Mouse (Mus musculus) MEL (cell line): Measurements from ENCODE around the gene Mylpf.

ENCODE experiments used
- CHD2 ChIP-seq: IDR thresholded peaks from 2 replicates; pipeline ENCODE4 v1.6.1; 2011; ENCODE audit warnings: low read length, improper control_type of control experiment
- CTCF ChIP-seq, 3 experiments: IDR thresholded peaks in 2 of 3; conservative IDR thresholded peaks in 1 of 3; 2 replicates each; pipeline ENCODE4 v1.5.1; 2011 to 2012; ENCODE audit warnings: low read length in 3 of 3, low read depth in 2 of 3, mild to moderate bottlenecking in 2 of 3, improper control_type of control experiment in 1 of 3, inconsistent platforms in 1 of 3, mixed read lengths in 1 of 3, moderate library complexity in 1 of 3; ENCODE audit not compliant: control insufficient read depth in 1 of 3, insufficient read depth in 1 of 3, poor library complexity in 1 of 3, severe bottlenecking in 1 of 3
- E2F4 ChIP-seq: IDR thresholded peaks from 2 replicates; pipeline ENCODE4 v1.6.1; 2011; ENCODE audit warnings: low read depth, low read length, improper control_type of control experiment, borderline replicate concordance
- EP300 ChIP-seq, 2 experiments: IDR thresholded peaks; 2 replicates each; pipeline ENCODE4 v1.6.1; 2011; ENCODE audit warnings: improper control_type of control experiment in 2 of 2, low read length in 2 of 2, low read depth in 1 of 2, mild to moderate bottlenecking in 1 of 2
- GATA1 ChIP-seq: IDR thresholded peaks from 2 replicates; pipeline ENCODE4 v1.6.1; 2011; ENCODE audit warnings: low read depth, low read length, improper control_type of control experiment
- KAT2A ChIP-seq: conservative IDR thresholded peaks from 2 replicates; pipeline ENCODE4 v1.6.1; 2012; ENCODE audit warnings: low read depth, low read length, improper control_type of control experiment, inconsistent platforms
- MAX ChIP-seq: IDR thresholded peaks from 2 replicates; pipeline ENCODE4 v1.6.1; 2011; ENCODE audit warnings: low read length, improper control_type of control experiment
- MEF2A ChIP-seq: IDR thresholded peaks from 2 replicates; pipeline ENCODE4 v1.6.1; 2014; ENCODE audit warnings: low read depth, mild to moderate bottlenecking, inconsistent platforms, low read length, improper control_type of control experiment; ENCODE audit not compliant: poor library complexity, insufficient replicate concordance, severe bottlenecking; ENCODE audit errors: extremely low read depth
- TBP ChIP-seq: IDR thresholded peaks from 2 replicates; pipeline ENCODE4 v1.8.0; 2011; ENCODE audit warnings: low read depth, low read length, improper control_type of control experiment
- TCF12 ChIP-seq: IDR thresholded peaks from 2 replicates; pipeline ENCODE4 v1.6.1; 2014; ENCODE audit warnings: low read depth, mild to moderate bottlenecking, inconsistent platforms, low read length, improper control_type of control experiment, moderate library complexity
- USF1 ChIP-seq: IDR thresholded peaks from 2 replicates; pipeline ENCODE4 v1.6.1; 2014; ENCODE audit warnings: low read depth, mild to moderate bottlenecking, inconsistent platforms, low read length, improper control_type of control experiment, moderate library complexity
- USF2 ChIP-seq, 2 experiments: IDR thresholded peaks; 2 replicates each; pipeline ENCODE4 v1.6.1; 2011 to 2012; ENCODE audit warnings: improper control_type of control experiment in 2 of 2, low read length in 2 of 2, borderline replicate concordance in 1 of 2, inconsistent platforms in 1 of 2, low read depth in 1 of 2, mild to moderate bottlenecking in 1 of 2; ENCODE audit not compliant: insufficient read depth in 1 of 2
- ZNF384 ChIP-seq: IDR thresholded peaks from 2 replicates; pipeline ENCODE4 v1.6.1; 2012; ENCODE audit warnings: low read depth, mild to moderate bottlenecking, inconsistent platforms, low read length, improper control_type of control experiment

DNA sequence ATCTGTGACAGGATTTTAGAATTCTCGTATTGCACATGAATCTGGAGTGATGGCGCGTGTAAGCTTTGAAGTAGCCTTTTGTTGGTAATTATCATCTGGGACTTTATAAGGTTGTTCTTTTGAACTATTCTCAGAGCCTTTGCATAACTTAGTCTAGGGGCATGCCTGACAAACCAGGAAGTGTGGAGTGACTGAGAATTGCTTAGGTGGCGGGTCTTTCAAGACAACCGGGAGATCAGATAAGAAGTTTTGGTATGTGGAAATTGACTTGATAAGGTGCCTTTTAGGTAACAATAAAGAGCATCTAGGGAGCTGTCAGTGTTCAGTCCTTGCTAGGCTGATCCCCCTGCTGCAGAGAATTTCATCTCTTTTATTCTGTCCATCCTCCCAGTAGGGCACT is 42.2 kb upstream of the Mylpf start:
- TF ChIP-seq USF1 = no peak
- no peak for TF ChIP-seq ZNF384
- TF ChIP-seq CHD2 = no peak
- no peak for TF ChIP-seq USF2 (IDR thresholded peaks at IDR 0.05; ENCODE audit: borderline replicate concordance in 1 of 2, insufficient read depth in 1 of 2, low read depth in 1 of 2, low read length in 2 of 2)
- TF ChIP-seq GATA1 = peak; percentile 67
- no peak for TF ChIP-seq KAT2A
- TF ChIP-seq EP300 (IDR thresholded peaks at IDR 0.05; ENCODE audit: low read depth in 1 of 2, low read length in 2 of 2) = no peak
- no peak for TF ChIP-seq CTCF (IDR thresholded peaks at IDR 0.05 in 2 of 3, conservative IDR thresholded peaks at IDR 0.05 in 1 of 3; ENCODE audit: control insufficient read depth in 1 of 3, insufficient read depth in 1 of 3, low read depth in 2 of 3, low read length in 3 of 3, poor library complexity in 1 of 3, severe bottlenecking in 1 of 3)
- no peak for TF ChIP-seq TBP
- TF ChIP-seq MAX = no peak
- TF ChIP-seq E2F4 = no peak
- no peak for TF ChIP-seq MEF2A
- no peak for TF ChIP-seq TCF12
